Mouse (Mus musculus) embryonic facial prominence, embryonic 11.5 days (tissue): Measurements from ENCODE around the gene Serf2. TPM values are rescaled to one million over a fixed set of nuclear protein-coding genes. Genes with fewer than 3 reads are reported as not detected.
"Not testable (repeated sequence)": the region's sequence is repeated elsewhere in the genome, so short reads cannot be mapped to it uniquely, and the experiment has no call there.

Experiments
- ATAC-seq: fragments of 200-750 bp; cut with Nextera tagmentation; replicated peaks from 2 replicates; pipeline ENCODE4 v1.8.0; 2017; ENCODE audit warnings: low read depth; ENCODE audit not compliant: insufficient number of reproducible peaks, low FRiP score, low TSS enrichment
- DNase-seq: peaks from one replicate; pipeline ENCODE4 v3.0.0-alpha.2; 2015; ENCODE audit warnings: low spot score
- H3K27ac ChIP-seq: fragments of 300-500 bp; sonication (generic); replicated peaks from 2 replicates; pipeline ENCODE4 v1.5.1; 2014; ENCODE audit warnings: mild to moderate bottlenecking, low read depth, low read length, control low read depth
- H3K27me3 ChIP-seq: fragments of 300-500 bp; sonication (generic); 2 replicates; pipeline ENCODE4 v1.6.1; 2014; ENCODE audit warnings: mild to moderate bottlenecking, low read length, moderate library complexity, mixed read lengths; ENCODE audit not compliant: control insufficient read depth, insufficient read depth
- H3K36me3 ChIP-seq: fragments of 300-500 bp; sonication (generic); replicated peaks from 2 replicates; pipeline ENCODE4 v1.6.1; 2014; ENCODE audit warnings: low read depth, mild to moderate bottlenecking, low read length, moderate library complexity, mixed read lengths; ENCODE audit not compliant: control insufficient read depth, insufficient read depth
- H3K4me1 ChIP-seq: fragments of 300-500 bp; sonication (generic); 2 replicates; pipeline ENCODE4 v1.6.1; 2014; ENCODE audit warnings: low read length, mixed read lengths; ENCODE audit not compliant: control insufficient read depth, insufficient read depth
- H3K4me2 ChIP-seq: fragments of 300-500 bp; sonication (generic); 2 replicates; pipeline ENCODE4 v1.6.1; 2014; ENCODE audit warnings: low read depth, mild to moderate bottlenecking, control low read depth, low read length, moderate library complexity
- H3K4me3 ChIP-seq: fragments of 300-500 bp; sonication (generic); 2 replicates; pipeline ENCODE4 v1.5.1; 2014; ENCODE audit warnings: low read depth, low read length, control low read depth
- H3K9ac ChIP-seq: fragments of 300-500 bp; sonication (generic); replicated peaks from 2 replicates; pipeline ENCODE4 v1.6.1; 2014; ENCODE audit warnings: mild to moderate bottlenecking, control low read depth, low read length
- H3K9me3 ChIP-seq: fragments of 300-500 bp; sonication (generic); replicated peaks from 2 replicates; pipeline ENCODE4 v1.6.1; 2016; ENCODE audit warnings: mild to moderate bottlenecking, low read length, inconsistent platforms, mixed read lengths; ENCODE audit not compliant: control insufficient read depth
- WGBS: fragments of 180-500 bp; shearing (Covaris S2); extraction: QIAGEN DNeasy Blood & Tissue Kit; methylation state at CpG from one replicate; pipeline ENCODE4 v1.1.7; 2014; 5-methylcytosine and 5-hydroxymethylcytosine counted together
- microRNA-seq: library from miRNA; unstranded; fragments of <30 nt; microRNA quantifications from one replicate; pipeline ENCODE4, GENCODE M21; 2016; ENCODE audit warnings: borderline number of aligned reads
- polyA plus RNA-seq: library from polyadenylated mRNA; unstranded; fragments of >200 nt; fragmentation: Nextera tagmentation; extraction: Ambion mirVana; gene quantifications from 2 replicates; pipeline ENCODE4 v1.2.1, GENCODE M21; 2014

Serf2 gene
- polyA plus RNA-seq, 1 experiment from 2014 or later, result 478 TPM

DNA sequence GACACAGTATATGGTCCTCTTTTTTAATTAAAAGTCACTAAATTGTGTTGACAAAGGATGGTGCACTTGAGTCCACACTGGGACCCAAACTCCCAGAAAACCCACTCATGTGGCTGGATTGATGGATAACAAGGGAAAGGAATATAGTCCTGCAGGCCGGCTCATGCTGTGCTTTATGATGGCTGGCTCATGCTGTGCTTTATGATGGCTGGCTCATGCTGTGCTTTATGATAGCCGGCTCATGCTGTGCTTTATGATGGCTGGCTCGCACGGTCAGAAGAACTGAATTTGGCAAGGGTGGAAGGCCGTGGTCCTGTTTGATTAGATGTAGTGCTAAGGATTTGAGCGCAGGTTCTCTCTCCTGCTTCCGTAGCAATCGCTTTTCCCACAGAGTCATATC lies 34.6 kb downstream of the Serf2 start:
- H3K27ac ChIP-seq, result no peak overlapping the region
- ATAC-seq, result no peak

DNA sequence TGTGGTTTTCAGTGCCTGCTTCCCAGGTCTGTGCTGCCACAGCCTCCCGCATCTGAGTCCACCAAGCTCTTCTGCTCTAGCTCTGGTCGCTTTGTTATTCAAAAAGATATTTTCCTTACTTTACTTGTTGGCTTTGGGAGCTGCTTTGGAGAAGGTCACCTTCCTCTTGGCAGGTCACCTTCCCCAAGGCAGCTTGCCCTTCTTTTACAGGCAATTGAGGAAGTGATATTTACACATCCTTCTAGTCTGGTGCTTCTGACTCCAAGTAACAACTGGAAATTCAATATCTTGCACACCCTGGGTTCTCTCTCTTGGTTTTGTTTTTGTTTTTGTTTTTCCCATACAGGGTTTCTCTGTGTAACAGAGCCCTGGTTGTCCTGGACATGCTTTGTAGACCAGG lies 35.4 kb downstream of the Serf2 start:
- not testable (repeated sequence) for ATAC-seq
- WGBS, result 100% methylated on average over 1 of the region's 2 CpGs

More for the DNA sequence above, 34.6 kb downstream of the Serf2 start:
- H3K4me2 ChIP-seq, result no peak overlapping the region
- no peaks in the 10 kb centered on the region for H3K27me3 ChIP-seq
- no peak for DNase-seq
- 72% methylated on average over 8 of the region's 8 CpGs for WGBS
- no peaks in the 10 kb centered on the region for H3K4me1 ChIP-seq
- H3K9me3 ChIP-seq, result no peaks in the 10 kb centered on the region
- no peaks in the 10 kb centered on the region for H3K36me3 ChIP-seq
- H3K4me3 ChIP-seq, result no peak overlapping the region
- H3K9ac ChIP-seq, result no peak overlapping the region

DNA sequence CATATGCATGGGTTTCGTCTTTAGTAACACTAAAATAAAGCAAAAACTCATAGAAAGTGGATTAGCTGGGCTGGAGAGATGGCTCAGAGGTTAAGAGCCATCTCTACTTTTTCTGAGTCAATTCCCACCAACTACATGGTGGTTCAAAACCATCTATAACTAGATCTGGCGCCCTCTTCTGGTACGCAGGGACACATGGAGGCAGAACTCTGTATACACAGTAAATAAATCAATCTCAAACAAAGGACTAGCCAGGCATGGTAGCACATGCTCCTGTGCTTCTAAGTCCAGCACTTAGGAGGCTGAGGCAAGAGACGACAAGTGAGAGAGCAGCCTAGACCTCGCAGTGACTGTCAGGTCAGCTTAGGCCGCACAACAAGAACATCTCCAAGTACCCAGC lies 52.6 kb downstream of the Serf2 start:
- not testable (repeated sequence) for H3K27ac ChIP-seq, H3K4me3 ChIP-seq, H3K4me1 ChIP-seq, H3K4me2 ChIP-seq, ATAC-seq, H3K9ac ChIP-seq, H3K27me3 ChIP-seq, H3K36me3 ChIP-seq, DNase-seq, H3K9me3 ChIP-seq
- WGBS, result 90% methylated on average over 1 of the region's 6 CpGs

More for the DNA sequence above, 35.4 kb downstream of the Serf2 start:
- H3K4me3 ChIP-seq, H3K27ac ChIP-seq, H3K27me3 ChIP-seq, H3K4me1 ChIP-seq, H3K9me3 ChIP-seq, DNase-seq, H3K4me2 ChIP-seq, H3K36me3 ChIP-seq, H3K9ac ChIP-seq: not testable (repeated sequence)

DNA sequence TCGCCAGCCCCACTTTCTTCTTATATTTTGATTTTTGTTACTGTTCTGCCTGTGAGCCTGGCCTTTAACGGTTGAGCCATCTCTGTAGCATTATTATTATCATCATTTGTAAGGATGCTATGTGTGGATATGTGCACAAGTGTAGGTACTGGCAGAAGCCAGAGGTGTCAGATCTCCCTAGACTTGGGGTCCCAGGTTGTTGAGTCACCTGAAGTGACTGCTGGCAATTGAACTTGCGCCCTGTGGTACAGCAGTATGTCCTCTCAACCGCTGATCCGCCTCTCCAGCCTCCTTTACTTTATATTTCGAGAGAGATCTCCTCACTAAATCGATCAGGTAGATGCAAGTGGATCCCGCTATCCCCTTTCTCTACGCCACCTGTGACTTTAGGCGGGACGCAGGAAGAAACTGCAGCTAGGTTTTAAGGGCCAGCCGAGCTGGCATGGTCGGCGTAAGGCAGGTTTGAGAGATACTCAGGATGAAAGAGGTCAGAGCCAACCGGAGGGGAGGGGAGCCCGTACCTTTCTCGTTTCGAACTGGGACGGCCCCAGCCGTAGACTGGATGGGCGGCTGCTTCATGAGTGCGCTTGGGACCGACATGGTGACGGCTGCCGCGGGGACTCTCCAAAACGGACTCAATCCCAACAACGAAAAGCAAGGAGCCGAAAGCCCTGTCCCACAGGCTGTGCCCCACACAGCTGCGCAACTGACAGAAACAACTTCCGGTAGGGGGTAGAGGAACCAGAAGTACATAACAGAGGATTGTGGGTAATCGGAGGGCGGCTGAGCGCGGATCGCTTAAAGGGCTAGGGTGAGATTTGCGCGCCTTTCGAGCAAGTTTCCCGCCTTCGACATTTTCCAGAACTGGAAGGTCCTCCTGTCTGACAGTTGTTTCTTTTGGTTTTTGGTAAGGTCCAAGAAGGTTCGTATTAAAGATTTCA lies 57.2 kb downstream of the Serf2 start, which contains the start of the genes Mfap1a and Wdr76:
TSS of gene Mfap1a (minus strand) at position 724 of the 941 bp plus-strand sequence.
TSS of gene Wdr76 (plus strand) at position 782 of the 941 bp plus-strand sequence.
- not testable (repeated sequence) for H3K4me1 ChIP-seq, H3K27me3 ChIP-seq, H3K9me3 ChIP-seq, H3K27ac ChIP-seq, H3K36me3 ChIP-seq
- Histone ChIP-seq H3K9ac (peak within 1 kb of the TSS; percentile 67), H3K4me2 (peak within 1 kb of the TSS; percentile 45), H3K4me3 (peak within 1 kb of the TSS; percentile 58)
- ATAC-seq (peak; percentile 93), DNase-seq (peak; percentile 97)
- 4% methylated on average over 38 of the region's 42 CpGs for WGBS

DNA sequence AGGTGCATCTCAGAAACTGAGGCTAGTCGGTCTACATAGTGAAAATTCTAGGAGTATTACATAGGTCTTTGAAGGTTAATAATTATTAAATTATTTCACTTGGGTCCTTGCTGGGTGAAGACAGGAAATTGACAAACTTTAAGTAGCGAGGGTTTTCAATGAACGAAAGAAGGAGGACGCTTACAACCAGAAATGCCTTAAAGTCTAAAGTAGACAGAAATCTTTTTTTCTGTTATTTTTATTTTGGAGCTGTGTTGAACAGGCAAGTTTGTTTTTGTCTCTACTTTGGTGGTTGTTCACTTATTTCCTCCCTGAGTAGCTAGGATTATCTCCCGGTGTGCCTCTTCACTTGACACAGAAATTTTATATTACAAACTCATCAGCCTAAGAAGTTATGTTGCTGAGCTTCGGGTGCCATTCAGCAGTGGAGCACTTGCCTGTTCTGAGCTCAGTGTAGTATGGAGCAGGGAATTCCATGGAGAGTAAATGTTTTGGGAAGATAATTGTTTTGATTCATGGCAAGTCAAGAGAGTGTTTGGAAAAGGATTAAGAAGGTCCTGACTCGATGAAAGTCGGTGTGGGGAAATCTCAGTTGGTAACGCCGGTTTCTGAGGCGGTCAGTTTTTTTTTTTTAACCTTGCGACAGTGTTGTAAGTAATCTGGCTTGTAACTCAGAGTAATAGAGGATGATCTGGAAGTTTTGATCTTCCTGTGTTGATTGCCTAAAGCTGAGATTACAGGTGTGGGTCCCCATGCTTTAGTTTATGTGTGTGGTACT lies 58.4 kb downstream of the Serf2 start:
- DNase-seq (no peak), ATAC-seq (no peak)
- no peaks in the 10 kb centered on the region for H3K9me3 ChIP-seq
- H3K27me3 ChIP-seq, result no peaks in the 10 kb centered on the region
- no peaks in the 10 kb centered on the region for H3K36me3 ChIP-seq
- H3K4me1 ChIP-seq, result no peaks in the 10 kb centered on the region
- peak overlapping the region; percentile 67 for H3K9ac ChIP-seq
- H3K4me3 ChIP-seq, result peak overlapping the region; percentile 58
- H3K4me2 ChIP-seq, result peak overlapping the region; percentile 45
- H3K27ac ChIP-seq, result no peak overlapping the region
- WGBS, result 27% methylated on average over 12 of the region's 12 CpGs

Small RNA genes lying within 50 kb of the gene (microRNA-seq; reads per million reads assigned to microRNA genes)
- gene Gm22953, result not detected

Other genes starting within 250 kb of the Serf2 start
- 84.7 and 88.7 TPM in 2 replicates for gene Trp53bp1, start 177.8 kb upstream of the Serf2 start, polyA plus RNA-seq
- 4.0 and 4.8 TPM in 2 replicates for gene Map1a, start 159.6 kb upstream of the Serf2 start, polyA plus RNA-seq
- 6.9 and 8.3 TPM in 2 replicates for gene Ppip5k1, start 93.8 kb upstream of the Serf2 start, polyA plus RNA-seq
- 9.7 and 12.6 TPM in 2 replicates for gene Ckmt1, start 91.5 kb upstream of the Serf2 start, polyA plus RNA-seq
- not detected in 2 replicates for gene Strc, start 62.0 kb upstream of the Serf2 start, polyA plus RNA-seq
- gene Pdia3, start 35.4 kb upstream of the Serf2 start, polyA plus RNA-seq, result 589 and 609 TPM in 2 replicates
- gene Catsper2, start 35.4 kb upstream of the Serf2 start, polyA plus RNA-seq, result 1.8 and 2.0 TPM in 2 replicates
- gene Ell3, start 4.9 kb upstream of the Serf2 start, polyA plus RNA-seq, result 9.5 and 15.2 TPM in 2 replicates
- 128 and 157 TPM in 2 replicates for gene Hypk, start 4.1 kb downstream of the Serf2 start, polyA plus RNA-seq
- gene Serinc4, start 7.6 kb downstream of the Serf2 start, polyA plus RNA-seq, result 0.54 and 0.79 TPM in 2 replicates
- gene Mfap1b, start 24.9 kb downstream of the Serf2 start, polyA plus RNA-seq, result 68.2 and 74.6 TPM in 2 replicates
- 27.8 and 29.9 TPM in 2 replicates for gene Mfap1a, start 57.5 kb downstream of the Serf2 start, polyA plus RNA-seq
- 10.1 and 10.2 TPM in 2 replicates for gene Wdr76, start 57.5 kb downstream of the Serf2 start, polyA plus RNA-seq